Mouse (Mus musculus) small intestine, adult 2 months (tissue): ENCODE results near the gene Ptgfrn.

ENCODE experiments used
- CTCF ChIP-seq: fragments of 200-500 bp; IDR thresholded peaks from 2 replicates; pipeline ENCODE4 v1.5.1; 2012; ENCODE audit warnings: low read depth, mild to moderate bottlenecking, control low read depth, inconsistent platforms, low read length, moderate library complexity, mixed read lengths; ENCODE audit not compliant: insufficient replicate concordance, insufficient read length; ENCODE audit errors: extremely low read depth
- POLR2A ChIP-seq: fragments of 200-500 bp; IDR thresholded peaks from 2 replicates; pipeline ENCODE4 v1.6.1; 2012; ENCODE audit warnings: low read depth, mild to moderate bottlenecking, control low read depth, inconsistent platforms, low read length, moderate library complexity

GRCm38 (mm10) chr3:101022967-101023366 is 87.1 kb downstream of the Ptgfrn start:
- TF ChIP-seq POLR2A (no peak), CTCF (no peak)
